Mouse (Mus musculus): ENCODE measurements around the gene Polr2e.

The Polr2e gene

DNA sequence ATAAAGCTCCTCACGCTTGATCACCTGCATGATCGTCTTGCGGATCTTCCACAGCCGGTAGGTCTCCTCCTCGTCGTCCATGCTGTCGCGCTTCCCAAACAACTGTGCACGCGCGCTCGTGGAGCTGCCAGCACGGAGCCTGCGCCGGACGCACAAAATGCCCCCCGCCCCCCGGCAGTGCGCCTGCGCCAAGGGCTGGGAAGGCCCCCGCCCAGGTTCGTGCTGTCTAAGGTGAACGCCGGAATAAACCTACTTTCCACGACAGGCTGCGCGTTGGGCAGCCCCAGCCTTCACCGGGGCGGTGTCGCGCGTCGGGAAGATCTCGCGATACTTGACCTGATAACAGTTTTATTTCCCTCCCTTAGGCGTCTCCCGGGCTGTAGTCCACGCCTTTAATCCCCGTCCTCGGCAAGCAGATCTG is at the start of gene Polr2e:
TSS of gene Polr2e (minus strand) at position 237 of the 421 bp plus-strand sequence.
- peak; percentile 95 to 98 for DNase-seq (ENCODE audit: low read depth in 1 of 2, low spot score in 2 of 2)

GRCm38 (mm10) chr10:80089146-80089545 is 49.6 kb upstream of the Polr2e start:
- DNase-seq (ENCODE audit: low read depth in 1 of 2, low spot score in 2 of 2): no peak

DNA sequence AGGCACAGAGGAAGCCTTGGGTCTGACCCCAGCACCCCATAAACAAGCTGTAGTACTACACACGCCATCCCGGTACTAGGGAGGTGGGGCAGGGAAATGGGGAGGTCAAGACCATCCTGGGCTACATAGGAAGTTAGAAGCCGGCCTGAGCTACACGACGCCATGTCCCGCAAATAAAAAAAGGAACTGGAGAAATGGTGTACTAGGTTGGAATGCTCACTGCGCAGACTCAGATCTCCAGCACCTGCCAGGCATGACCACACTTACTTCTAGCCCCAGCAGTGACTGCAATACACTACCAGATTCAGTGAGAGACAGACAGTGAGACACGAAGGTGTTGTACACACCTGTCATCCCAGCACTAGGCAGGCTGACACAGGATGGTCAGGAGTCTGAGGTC is 47.9 kb upstream of the Polr2e start:
- DNase-seq (ENCODE audit: low read depth in 1 of 2, low spot score in 2 of 2): no peak

DNA sequence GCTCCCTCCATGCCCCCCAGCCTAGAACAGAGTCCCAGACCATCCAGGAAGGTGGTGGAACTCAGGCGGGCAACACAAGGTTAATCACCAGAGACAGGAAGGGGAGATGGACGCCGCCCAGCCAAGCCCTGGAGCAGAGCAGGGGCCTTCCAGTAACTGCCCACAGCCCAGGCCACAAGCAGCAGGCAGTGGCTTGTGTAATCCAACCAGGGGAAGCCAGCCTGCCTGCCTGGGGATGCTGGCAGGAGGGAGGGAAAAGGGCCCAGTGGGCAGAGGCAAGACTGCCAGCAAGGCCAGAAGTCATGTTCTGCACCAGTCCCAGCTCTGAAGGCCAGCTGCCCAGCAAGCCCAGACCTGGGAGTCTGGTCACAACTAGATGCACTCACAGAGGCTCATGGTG is 47.3 kb upstream of the Polr2e start:
- DNase-seq (ENCODE audit: low read depth in 1 of 2, low spot score in 2 of 2): peak; percentile 46 to 51

GRCm38 (mm10) chr10:80084817-80085487 is 45.4 kb upstream of the Polr2e start:
- DNase-seq (ENCODE audit: low read depth in 1 of 2, low spot score in 2 of 2): no peak

- no peak for DNase-seq (ENCODE audit: low read depth in 1 of 2, low spot score in 2 of 2)
Measured at GRCm38 (mm10) chr10:80081075-80081474, 41.5 kb upstream of the Polr2e start.

- DNase-seq (ENCODE audit: low read depth in 1 of 2, low spot score in 2 of 2): no peak
Measured at GRCm38 (mm10) chr10:80080396-80081070, 40.9 kb upstream of the Polr2e start.

- DNase-seq (ENCODE audit: low read depth in 1 of 2, low spot score in 2 of 2): no peak
Measured at GRCm38 (mm10) chr10:80078366-80078765, 38.8 kb upstream of the Polr2e start.

GRCm38 (mm10) chr10:80077312-80077711 is 37.7 kb upstream of the Polr2e start:
- no peak for DNase-seq (ENCODE audit: low read depth in 1 of 2, low spot score in 2 of 2)

GRCm38 (mm10) chr10:80076386-80076785 is 36.8 kb upstream of the Polr2e start:
- no peak for DNase-seq (ENCODE audit: low read depth in 1 of 2, low spot score in 2 of 2)

GRCm38 (mm10) chr10:80075924-80076323 is 36.3 kb upstream of the Polr2e start:
- no peak for DNase-seq (ENCODE audit: low read depth in 1 of 2, low spot score in 2 of 2)

DNA sequence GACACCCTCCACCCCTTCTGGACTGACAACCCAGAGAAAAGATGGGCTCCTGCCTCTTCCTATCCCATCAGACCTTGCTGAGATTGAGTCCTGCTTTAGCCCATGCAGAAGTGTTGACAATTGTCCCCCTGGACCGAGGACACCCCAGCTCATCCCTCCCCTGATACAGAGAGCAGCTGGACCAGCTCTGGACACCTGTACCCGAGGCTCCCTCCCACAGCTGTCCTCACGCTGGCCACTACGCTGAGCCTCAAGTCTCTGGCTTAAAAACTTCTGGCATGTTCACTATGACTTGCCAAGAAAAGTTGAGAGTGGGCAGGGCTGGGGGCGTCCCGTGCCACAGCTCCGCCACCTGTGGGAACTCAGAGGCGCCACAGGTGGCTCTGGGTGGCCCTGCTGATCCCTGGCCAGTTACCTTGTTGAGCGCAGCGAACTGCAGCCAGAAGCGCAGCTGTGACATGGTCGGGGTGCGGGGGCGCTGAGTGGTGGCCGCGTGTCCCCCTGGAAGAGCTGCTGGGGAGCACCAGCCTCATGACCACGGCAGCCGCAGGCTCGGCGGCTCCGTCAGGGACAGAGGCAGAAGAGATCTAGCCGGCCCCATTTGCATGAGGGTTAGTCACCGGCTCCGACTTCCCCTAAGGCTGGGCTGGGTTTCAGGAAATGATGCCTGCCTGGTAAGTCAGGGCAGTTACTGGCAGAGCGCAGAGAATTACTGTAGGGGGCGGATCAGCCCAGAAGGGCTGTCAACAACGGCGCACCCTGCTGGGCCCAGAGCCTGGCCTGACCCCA is 35.4 kb upstream of the Polr2e start:
- peak; percentile 84 to 89 for DNase-seq (ENCODE audit: low read depth in 1 of 2, low spot score in 2 of 2)

DNA sequence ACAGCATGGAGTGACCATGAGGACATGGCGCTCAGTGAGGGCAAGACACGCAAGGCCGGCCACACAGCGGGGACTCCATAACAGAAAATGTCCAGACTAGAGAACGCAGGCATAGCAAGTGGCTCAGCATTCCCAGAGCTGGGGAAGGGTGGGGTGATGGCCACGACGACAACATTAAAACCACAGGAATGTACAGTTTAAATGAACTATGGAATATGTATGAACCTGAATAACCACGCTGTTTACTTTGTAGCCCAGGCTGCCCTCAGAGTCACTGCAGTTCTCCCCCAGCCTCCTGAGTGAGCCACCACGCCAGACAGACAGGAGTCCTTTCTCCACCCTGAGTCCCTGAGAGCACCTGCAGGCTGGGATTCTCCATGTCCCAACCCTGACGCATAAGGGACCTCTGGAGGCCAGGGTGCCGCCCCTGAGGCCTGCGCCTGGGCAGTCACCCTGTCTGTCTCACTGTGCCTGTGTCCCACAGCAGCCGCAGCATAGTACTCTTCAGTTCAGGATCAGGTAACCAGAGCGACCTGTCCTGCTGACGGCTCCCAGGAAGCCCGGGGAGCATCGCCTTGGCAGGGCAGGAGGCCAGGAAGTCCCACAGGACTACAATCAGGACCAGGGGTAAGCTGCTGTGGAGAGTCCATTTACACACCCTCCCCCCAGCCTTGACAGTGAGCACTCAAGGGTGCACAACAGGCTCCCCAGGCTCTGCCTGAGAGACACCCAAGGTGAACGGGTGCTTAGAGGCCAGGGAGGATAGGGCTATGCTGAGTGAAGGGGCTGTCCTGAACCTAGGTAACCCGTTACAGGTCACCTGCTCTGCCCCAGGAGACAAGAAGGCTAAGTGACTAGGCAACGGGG is 33.3 kb upstream of the Polr2e start:
- DNase-seq (ENCODE audit: low read depth in 1 of 2, low spot score in 2 of 2): no peak

- DNase-seq (ENCODE audit: low read depth in 1 of 2, low spot score in 2 of 2): no peak
Measured at GRCm38 (mm10) chr10:80071516-80071900, 31.9 kb upstream of the Polr2e start.

DNA sequence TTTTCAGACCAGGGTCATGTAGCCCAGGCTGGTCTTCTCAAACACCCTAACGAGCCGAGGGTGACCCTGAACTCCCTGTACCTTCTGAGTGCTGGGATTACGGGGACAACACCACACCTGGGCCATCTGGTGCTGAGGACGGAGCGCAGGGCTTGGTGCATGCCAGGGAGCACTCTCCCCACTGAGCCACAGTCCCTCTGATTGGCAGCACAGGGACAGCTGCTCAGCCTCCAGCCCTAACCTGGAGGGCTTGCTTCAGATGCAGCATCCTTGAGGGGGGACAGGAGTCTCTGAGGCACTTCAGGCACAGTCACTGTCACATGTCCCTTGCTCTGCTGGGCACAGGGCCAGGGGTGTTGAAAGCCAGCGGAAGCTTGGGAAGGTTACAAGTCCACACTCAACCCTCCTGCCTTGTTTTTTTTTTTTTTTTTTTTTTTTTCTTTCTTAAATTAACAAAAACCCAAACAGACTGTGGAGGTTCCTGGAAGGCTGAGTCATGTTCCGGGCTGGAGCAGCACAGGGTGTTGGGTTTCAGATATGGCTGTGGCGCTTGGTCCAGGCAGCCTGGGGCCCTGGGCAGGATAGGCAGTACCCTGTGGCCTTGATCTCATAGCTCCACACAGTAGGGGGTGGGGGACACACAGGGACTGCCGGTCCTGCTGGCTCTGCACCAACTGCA is 31.4 kb upstream of the Polr2e start:
- DNase-seq (ENCODE audit: low read depth in 1 of 2, low spot score in 2 of 2): peak; percentile 50 to 66

GRCm38 (mm10) chr10:80069948-80070450 is 30.4 kb upstream of the Polr2e start:
- no peak for DNase-seq (ENCODE audit: low read depth in 1 of 2, low spot score in 2 of 2)

DNA sequence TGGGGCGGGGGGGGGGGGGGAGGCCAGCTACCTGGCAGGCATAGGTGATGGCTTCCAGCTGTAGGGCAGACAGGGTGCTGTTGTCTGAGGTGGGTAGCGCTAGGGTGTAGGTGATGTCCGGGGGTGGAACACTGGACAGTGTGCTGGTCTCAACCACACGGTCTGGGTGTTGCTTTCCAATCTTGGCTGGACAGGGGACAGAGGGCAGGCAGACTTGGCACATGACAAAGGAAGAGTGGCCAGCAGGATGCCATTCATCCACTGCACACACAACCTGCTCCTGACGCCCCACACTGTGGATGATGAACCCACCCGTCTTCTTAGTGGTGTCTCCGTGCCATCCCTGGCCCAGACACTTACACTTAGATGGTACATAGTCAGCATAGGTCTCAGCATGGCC is 29.7 kb upstream of the Polr2e start:
- no peak for DNase-seq (ENCODE audit: low read depth in 1 of 2, low spot score in 2 of 2)

DNA sequence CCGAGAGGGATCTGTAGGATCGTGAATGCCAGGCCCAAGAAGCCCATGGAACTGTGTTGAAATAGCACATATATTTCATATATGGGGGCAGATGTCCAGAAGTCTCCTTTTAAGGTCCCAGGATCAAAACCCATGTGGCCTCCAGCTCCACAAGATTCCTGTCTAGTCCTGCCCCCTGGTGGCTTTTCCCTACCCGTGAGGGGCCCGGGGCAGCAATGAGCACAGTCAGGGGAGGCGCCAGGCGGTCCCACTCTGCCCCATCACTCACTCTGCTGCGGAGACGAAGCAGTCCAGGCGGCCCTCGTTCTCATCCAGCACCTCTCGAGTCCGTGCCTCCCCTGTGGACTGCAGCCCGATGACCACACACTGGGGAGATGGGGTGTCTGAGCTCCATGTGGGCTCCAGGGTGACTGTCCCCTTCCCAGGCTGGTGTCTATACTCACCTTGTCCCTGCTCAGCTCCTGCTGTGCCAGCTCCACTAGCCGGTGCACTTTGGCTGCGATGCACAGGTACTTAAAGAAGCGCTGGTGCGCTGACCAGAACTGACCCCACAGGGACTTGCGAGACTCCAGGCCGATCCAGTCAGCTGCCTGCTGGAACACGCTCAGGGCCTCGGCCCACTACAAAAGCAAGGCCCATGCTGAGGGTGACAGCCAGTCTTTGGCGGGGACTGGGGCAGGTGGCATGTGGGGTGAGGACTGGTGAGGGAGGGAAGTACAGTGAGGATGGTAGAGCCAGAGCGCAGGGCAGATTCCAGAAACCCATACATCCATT is 24.5 kb upstream of the Polr2e start:
- no peak for DNase-seq (ENCODE audit: low read depth in 1 of 2, low spot score in 2 of 2)

GRCm38 (mm10) chr10:80063104-80063503 is 23.5 kb upstream of the Polr2e start:
- DNase-seq (ENCODE audit: low read depth in 1 of 2, low spot score in 2 of 2): no peak

Data from monocyte, adult 2 months (primary cell).